Mouse (Mus musculus) spleen, adult 18-20 months (tissue): Measurements from ENCODE around the gene Slc30a3.

ENCODE experiments used
- DNase-seq, 2 experiments: peaks; one replicate each; pipeline ENCODE4 v3.0.0; 2022; ENCODE audit warnings: mixed read lengths in 2 of 2

The Slc30a3 gene

DNA sequence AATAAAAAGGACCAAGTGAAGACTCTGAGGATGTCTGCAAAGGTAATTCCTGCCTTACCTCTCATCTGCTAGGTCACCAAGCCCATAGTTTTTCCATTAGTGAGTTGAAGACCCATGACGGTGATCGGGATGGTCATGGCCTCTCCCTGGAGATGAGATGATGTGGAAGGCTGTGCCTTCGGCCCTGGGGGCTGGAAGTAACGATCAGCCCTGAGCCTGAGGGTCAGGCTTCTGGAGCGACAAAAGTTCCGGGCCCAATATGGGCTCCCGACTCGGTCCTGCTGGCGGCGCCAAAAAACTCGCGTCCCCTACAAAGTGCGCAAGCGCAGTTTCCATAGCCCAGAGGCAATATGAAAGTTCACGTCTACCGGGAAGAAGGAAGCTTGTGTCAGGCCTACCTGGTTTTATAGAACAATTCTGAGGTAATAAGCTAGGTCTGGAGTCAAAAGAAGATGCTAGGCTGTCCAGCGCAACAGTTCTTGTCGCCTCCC lies at the start of gene Slc30a3:
Gene Slc30a3 (minus strand): TSS at position 238 of the 491 bp plus-strand sequence.
- no peak for DNase-seq

DNA sequence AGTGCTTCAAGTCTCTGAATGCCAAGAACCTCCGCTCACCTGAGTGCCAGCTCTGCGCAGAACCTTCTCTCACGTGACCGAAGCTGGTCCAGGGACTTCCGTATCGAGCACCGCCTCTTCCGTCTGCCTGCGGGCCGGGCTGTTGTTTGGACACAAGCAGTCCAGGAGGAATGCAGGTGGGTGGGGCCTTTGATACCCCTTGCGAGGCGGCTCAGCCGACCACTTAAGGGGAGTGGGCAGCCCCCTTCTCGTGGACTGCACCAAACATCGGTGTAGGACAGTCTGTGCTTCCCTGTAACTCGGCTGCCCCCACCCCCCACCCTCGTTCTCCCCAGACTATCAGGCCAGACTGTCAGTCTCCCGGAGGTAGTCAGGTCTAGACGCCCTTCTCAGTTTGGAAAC lies 46.1 kb upstream of the Slc30a3 start, which contains the start of gene Mpv17:
Gene Mpv17 (minus strand): TSS at position 100 of the 402 bp plus-strand sequence.
- DNase-seq, result peak; percentile 61 to 67

DNA sequence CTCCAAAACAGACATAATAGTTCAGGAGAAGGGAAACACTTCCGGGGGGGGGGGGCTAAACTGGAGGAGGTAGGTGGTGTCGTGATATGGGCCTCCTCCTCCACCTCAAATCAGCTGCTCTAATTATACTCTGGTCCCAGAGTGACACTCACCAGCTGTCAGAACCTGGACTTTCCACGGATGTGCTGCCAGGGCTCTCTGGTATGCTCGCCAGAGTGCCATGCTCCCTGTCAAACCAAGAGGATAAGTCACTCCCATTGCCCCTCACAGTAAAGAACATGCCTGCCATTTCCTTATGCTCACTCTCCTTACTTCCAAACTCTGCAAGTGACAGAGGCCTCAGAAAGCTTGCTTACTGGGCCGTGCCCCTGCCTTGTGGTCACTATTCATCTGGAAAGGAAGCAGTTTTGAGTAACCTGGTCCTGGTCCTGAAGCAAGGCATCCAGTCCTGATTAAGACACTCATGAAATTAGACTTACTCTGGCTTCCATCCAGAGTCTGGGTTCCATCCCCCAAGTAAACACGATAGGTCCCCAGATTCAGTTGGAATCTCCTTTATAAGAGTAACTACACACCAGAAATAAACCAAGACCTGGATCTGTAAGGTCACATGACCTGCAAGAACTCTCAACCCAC lies 45.6 kb upstream of the Slc30a3 start:
- DNase-seq, result no peak

DNA sequence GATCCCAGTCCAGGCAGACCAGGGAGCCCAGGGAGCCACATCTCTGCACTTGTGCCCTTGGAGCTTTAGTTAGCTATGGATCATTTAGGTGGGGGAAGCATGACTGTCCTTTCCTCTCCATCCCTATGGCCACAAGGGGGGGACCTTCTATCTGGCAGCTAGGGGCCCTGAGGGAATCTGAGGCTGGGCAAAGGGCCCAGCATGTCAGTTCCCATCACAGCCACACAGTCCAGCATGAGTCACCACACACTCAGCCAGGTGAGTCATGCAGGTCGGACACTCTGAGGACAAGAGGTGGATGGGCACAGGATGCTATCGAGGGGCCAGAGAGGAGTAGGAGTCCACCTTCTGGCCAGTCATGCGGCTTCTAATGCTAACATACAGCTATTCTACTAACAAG lies 43.7 kb upstream of the Slc30a3 start:
- DNase-seq, result no peak

DNA sequence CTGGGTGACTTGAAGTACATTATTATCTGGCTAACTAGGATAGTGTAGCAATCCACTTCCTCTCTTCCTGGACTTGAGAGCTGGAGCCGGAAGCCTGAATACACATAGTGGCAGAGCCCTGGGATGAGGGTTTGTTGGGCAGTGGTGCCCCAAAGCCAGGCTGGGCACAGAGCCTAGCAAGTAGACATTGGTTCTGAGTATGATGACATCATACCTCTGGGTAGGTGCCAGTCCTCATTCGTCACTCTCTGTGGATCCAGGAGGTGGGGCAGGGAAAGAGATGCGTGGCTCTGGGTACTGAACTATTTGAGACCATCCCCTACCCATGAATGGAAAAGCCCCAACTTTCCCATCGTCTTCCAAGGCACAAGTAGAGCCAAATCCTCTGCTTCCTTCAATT lies 41.7 kb upstream of the Slc30a3 start:
- no peak for DNase-seq

DNA sequence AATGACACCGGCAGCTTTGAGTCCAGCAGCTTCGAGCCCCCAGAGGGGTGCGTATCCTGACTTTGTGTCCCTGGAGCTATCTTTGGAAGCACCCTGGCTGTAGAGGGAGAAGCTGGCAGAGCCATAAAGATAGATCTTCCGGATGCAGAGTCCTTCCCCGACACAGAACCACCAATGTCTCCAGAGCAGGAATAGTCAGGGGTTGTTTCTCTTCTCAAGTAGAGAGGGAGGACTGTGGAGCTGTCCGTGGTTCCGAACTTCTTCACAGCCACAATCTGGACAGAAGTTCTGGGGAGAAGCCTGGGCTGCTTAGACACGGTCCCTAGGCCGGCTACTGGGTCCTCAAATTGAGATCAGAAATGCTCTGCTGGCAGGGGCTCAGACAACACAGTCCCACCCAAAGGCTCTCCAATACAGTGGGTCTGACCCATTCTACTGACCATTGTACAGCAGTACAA lies 31.0 kb upstream of the Slc30a3 start:
- DNase-seq, result no peak

DNA sequence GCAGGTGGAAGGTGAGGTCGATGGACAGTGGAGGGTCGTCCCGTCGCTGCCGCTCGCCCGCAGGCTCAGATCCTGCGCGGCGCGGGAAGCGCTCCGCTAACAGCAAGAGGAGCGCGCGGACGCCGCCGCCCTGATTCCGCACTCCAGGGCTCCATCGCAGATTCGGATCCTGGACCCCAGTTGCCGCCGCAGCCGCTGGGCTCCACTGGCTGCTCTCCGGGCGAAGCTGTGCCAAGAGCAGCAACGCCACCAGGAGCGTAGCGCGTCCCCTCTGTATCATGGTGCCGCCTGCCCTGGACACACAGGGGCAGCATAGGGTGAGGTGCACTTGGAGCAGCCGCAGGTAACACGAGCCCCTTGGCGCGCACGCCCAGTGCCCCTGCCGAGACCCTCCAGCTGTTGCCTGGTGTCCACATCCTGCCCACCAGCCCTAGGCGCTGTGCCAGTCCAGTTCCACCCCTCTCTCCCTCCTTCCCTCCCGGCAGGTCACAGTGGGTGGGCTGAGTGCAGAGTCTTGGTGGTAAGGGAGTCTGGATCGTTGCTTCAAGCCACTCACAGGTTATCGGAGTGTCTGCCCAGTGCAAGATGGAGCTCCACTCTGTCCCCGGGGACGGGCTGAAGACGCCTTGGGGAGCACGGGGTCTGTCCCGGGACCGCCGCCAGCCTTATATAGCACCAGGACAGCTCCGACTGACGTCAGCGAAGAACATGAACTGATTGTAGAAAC lies 30.4 kb upstream of the Slc30a3 start, which contains the start of gene Ucn:
Gene Ucn (minus strand): TSS at position 589 of the 727 bp plus-strand sequence.
- no peak for DNase-seq

DNA sequence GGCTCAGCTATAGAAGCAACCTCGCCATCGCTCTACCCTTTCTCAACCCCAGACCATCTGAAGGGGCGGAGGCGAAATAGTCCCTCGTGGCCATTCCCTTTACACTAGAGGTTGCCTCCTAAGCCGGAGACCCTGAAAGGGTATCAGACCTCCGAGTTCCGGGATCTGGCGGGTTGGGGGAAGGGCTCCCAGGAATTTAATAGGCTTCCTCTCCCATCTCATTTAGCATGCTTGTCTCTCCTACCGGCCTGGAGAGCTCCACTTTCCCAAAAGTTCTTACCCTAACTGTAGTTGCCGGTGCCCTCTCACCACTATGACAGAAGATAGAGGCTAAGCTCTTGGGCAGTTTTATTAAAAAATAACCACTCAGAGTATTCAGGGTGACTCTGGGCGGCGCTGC lies 29.6 kb upstream of the Slc30a3 start:
- DNase-seq, result no peak

DNA sequence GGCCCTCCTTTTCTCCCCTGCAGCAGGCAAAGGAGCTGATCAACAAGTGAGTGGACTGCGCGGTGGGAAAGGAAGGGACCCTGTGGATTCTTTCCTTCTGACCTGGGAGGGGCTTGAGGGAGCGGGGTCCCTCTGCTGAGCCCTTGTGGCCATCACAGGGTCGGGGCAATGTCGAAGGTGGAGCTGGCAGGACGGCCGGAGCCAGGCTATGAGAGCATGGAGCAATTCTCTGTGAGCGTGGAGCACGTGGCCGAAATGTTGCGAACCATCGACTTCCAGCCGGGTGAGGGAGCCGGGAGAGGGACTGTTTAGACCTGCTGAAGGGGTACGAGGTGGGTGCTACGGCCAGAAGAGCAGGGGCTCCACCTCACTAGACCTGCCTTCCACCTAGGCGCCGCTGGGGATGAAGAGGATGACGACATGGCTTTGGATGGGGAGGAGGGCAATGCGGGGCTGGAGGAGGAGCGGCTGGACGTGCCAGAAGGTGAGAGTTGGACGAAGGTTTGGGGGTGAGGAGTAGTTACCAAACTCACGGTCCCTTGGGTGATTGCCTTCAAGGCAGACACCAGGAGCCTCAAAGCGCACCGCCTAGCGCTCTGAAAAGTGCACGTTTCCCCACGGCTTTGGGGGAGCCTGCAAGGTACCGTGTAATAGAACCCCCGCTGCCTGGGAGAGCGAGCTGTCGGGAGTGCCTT lies 28.8 kb upstream of the Slc30a3 start:
- DNase-seq, result no peak

DNA sequence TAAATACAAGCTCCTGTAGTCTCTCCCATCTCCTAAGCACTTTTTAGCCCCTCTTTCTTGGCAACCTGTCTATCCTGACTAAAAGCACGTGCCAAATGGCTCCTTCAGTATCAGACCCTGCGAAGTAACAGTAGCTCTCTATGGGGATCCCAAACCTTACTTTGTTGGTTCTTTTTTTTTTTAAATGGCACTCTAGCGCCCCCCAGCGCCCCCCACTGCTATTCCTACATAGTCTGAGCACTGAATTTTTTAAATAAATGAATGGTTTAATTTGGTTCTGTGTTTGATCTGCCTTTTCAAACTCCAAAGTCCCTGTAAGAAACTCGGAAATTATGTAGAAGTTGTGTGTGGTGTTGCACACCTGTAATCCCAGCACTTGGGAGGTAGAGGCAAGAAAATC lies 18.0 kb upstream of the Slc30a3 start:
- no peak for DNase-seq

DNA sequence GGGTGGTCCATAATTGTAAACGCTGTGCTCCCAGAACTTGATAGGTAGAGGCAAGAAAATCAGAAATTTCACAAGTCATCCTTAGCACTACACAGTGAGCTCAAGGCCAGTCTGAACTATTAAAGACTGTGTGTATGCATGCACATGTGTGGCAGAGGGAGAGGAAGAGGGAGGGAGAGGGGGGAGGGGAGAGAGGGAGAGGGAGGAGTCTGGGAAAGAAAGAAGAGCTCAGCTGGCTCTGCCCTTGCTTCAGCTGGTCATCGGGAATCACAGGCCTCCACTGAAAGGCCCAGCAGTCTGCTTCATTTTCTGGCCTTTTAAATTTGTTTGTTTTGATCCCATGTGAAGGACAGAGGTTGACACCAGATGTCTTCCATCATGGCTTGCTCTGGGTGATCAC lies 15.4 kb upstream of the Slc30a3 start:
- no peak for DNase-seq

DNA sequence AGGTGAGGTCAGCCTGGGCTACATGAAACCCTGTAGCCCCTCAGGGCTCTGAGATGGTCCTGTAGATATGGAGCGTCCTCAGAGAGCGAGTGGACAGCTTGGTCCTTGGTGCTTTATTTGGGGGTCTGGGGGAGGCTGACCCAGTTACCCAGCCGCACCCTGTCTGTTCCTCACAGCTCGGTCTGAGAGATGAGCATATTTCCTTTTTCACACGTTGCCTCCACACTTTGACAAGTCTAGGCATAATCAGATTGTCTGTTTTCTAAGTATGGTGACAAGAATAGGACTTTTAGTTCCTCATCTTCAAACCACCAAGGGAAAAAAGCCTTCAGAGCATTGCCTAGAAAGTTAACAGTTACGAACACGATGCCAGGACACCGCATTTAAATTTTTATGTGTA lies 13.1 kb upstream of the Slc30a3 start:
- no peak for DNase-seq

DNA sequence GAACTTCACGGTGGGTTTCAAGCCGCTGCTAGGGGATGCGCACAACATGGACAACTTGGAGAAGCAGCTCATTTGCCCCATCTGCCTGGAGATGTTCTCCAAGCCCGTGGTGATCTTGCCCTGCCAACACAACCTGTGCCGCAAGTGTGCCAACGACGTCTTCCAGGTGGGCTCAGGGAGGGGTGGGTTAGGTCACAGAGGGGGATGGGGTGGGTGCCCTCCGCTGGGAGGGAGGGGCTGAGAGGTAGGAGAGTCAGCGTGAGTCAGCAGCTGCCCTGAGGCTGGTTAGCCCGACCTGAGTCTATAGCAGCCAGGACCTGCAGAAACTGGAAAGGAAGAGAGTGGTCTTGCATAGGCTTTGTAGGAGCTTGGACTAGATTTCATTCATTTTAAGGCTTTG lies 8.9 kb upstream of the Slc30a3 start:
- DNase-seq, result no peak

DNA sequence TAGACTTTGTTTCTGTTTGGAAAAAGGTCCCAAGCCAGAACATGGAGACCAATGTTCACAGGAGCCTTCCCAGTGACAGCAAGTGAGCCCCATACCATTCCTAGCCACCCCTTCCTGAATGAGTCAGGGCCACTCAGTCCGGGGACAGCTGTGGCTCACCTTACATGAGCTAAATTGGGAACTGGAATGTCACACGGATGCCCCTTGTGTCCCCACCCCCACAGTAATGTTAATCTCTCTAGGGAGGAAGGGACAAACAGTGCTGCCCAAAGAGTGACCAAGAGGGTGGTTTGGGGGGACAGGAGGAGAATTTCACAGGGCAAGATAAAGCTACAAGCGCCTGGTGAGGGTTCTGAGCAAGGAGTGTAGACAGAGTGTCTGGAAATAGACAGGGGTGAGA lies 8.3 kb upstream of the Slc30a3 start, which contains the start of gene Trim54:
Gene Trim54 (plus strand): TSS at position 359 of the 400 bp plus-strand sequence.
- no peak for DNase-seq

DNA sequence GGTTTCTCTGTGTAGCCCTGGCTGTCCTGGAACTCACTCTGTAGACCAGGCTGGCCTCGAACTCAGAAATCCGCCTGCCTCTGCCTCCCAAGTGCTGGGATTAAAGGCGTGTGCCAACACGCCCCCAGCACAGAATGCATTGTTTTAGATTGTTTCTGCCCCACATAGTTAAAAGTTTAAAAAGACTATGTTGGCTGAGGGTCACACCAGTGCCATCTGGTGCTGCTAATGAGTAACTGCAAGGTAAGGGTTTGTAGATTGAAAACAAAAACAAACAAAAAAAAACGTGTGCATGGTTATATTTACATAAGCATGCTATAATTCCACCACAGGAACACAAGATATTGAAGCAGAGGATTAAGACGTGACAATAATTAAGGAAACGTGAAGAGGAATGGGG lies 2.7 kb upstream of the Slc30a3 start:
- DNase-seq, result no peak

DNA sequence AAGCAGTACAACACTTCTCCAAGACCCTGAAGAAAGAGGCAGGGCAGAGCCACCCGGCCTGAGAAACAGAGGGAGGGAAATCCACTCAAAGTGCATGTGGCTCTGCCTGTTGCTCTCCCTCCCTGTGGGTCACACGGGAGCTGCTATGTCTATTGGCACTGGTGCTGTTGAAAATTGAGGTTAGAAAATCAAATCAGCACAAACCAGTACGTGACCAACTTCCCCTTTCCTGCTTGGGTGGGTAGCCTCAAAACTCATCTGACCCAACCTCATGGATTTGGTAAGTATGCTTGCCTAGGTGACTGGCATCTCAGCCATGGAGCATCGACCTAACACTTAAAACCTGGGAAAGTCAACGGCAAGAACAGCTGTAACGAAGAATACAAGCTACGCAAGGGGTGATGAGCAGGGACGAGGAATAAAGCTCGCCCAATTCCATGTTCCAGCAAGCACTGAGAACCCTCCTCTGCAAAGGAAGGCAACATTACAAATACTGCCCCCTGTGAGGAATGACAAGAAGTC lies 2.2 kb downstream of the Slc30a3 start, which contains the start of gene Dnajc5g:
Gene Dnajc5g (plus strand): TSS at position 472 of the 522 bp plus-strand sequence.
- no peak for DNase-seq

DNA sequence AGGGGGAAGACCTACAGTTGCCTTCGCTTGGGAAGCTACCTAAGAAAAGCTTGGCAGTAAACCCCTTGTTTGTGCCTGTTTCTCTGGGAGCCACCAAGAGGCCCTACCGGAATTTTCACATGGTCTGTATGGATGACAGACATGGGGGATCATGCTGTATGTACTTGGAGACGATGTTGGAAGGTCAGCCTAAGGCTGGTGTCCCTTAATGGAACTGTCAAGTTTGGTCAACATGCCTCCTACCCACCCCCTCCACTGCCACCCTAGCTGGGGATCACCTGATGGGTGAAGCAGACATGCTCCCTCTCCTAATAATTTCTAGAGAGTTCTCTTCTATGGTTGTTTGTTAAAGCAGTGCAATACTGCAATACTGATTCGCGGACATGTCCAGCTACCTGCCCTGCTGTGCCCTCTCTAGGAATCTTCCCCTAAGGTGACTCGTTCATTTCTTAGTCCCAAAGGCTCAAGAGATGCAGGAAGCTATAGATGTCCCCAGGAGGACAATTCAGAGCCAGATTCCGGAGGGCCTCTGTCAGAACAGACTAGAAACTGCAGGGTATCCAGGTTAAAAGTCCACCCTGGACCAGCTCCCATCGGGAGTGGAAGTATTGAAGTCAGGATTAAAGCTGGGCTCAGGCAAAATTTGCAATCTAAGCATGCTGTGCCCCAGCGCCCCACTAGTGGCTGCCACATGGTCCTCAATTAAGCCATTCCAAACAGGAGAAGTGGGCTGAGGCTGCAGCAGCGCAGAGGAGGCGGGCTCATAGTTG lies 12.1 kb downstream of the Slc30a3 start:
- no peak for DNase-seq

DNA sequence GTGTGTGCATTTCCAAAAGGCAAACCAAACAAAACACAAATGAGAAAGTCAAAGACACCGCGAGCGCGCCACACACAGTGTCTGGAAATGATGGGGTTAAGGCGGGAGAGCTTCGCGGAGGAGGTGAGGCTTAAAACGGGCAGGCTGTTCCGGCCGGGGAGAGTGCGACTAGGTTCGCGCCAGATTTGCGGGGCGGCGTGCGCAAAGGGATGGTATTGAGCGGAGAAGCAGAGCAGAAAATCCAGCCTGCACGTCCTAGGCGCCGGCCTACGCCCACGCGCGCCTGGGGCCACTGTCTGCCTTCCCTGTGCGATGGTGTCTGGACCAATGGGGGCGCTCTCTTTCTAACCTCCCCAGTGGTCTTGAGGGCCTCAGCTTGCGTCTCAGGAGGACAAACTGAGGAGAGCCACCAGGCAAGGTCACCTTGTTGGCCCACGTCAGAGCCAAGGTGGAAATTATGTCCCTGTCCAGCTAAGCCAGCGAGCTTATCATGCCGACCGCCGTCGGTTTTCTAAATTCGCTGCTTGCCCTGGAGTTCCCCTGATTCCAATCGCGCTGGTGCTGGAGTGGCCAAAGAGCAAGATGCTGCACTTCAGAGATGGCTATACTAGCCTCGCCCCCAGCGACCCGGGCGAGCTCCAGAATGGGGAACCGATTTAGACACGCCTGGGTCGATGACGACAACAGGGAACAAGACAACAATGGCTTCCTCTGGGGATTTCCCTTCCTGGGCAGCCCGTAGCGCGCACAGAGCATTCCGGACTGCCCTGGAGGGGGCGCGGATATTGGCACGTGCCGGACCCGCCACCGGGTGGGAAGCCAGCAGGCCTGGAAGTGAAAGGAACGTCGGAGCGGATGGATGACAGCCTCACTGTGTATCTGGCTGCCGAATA lies 13.0 kb downstream of the Slc30a3 start:
- peak; percentile 65 for DNase-seq

DNA sequence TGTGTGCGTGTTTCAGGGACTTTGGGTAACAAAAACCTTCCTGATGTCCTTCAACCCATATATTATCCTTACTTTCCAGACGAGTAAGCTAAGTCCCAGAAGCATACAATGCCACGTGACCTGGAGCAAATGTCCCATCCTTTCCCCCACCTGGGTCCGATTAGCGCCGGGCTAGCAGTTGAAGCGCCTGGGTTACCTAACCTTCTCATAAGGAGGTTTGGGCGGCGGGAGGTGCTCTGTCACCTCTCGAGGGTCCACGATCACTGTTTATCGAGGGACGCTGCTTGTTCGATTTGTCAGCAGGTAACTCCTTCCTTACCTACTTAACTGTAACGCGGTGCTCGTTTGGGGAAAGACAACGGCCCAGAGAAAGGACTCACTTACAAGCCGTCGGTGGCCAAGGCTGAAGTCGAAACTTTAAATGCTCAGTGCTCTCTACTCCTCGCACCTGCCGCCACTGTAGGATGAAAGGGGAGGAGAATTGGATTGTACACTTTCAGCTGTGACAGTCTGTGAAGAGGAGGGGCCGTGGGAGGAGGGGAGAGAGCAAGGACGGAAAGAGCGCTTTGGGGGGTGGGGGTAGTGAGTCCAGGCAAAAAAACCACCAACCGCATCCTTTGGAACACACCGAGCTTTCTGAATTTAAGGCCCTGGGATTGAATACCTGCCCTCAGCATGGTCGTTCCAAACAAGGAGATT lies 13.8 kb downstream of the Slc30a3 start:
- no peak for DNase-seq
